Mouse (Mus musculus) ES-E14 (cell line): ENCODE measurements around the gene Smco2. TPM values are rescaled to one million over a fixed set of nuclear protein-coding genes. Genes with fewer than 3 reads are reported as not detected.
A peak's percentile ranks its signal among the peaks of the same experiment; 100 is the strongest.

ENCODE experiments used
- DNase-seq: peaks from one replicate; pipeline ENCODE4 v3.0.0-alpha.2; 2013; ENCODE audit warnings: low read depth, low spot score
- H3K27ac ChIP-seq: 2 replicates; pipeline ENCODE4 v1.5.1; 2012; ENCODE audit warnings: low read depth, mild to moderate bottlenecking, low read length, moderate library complexity, mixed read lengths; ENCODE audit not compliant: poor library complexity, insufficient read depth, severe bottlenecking
- H3K36me3 ChIP-seq: 2 replicates; pipeline ENCODE4 v1.6.1; 2012; ENCODE audit warnings: mild to moderate bottlenecking, low read length, moderate library complexity, mixed read lengths; ENCODE audit not compliant: control insufficient read depth, poor library complexity, insufficient read depth, severe bottlenecking
- H3K4me1 ChIP-seq, 2 experiments: fragments of 150-350 bp in 1 of 2; sonication (generic) in 1 of 2; 2 replicates each; pipeline ENCODE4 v1.6.1; 2012; ENCODE audit warnings: low read length in 2 of 2, mild to moderate bottlenecking in 1 of 2, mixed read lengths in 1 of 2; ENCODE audit not compliant: control insufficient read depth in 2 of 2, insufficient read depth in 2 of 2, poor library complexity in 1 of 2
- H3K4me3 ChIP-seq, 2 experiments: fragments of 150-350 bp in 1 of 2; sonication (generic) in 1 of 2; 2 replicates each; pipeline ENCODE4 v1.5.1; 2012; ENCODE audit warnings: low read length in 2 of 2, low read depth in 1 of 2, mild to moderate bottlenecking in 1 of 2, mixed read lengths in 1 of 2; ENCODE audit not compliant: insufficient read depth in 1 of 2, poor library complexity in 1 of 2, severe bottlenecking in 1 of 2
- H3K9ac ChIP-seq: 2 replicates; pipeline ENCODE4 v1.6.1; 2012; ENCODE audit warnings: low read depth, mild to moderate bottlenecking, low read length, mixed read lengths; ENCODE audit not compliant: poor library complexity, insufficient read depth, severe bottlenecking
- H3K9me3 ChIP-seq: fragments of 150-350 bp; sonication (generic); 2 replicates; pipeline ENCODE4 v1.6.1; 2012; ENCODE audit warnings: low read depth, mild to moderate bottlenecking, low read length; ENCODE audit not compliant: control insufficient read depth, insufficient read depth
- CHD2 ChIP-seq: IDR thresholded peaks from 2 replicates; pipeline ENCODE4 v1.6.1; 2014; ENCODE audit warnings: mild to moderate bottlenecking, low read depth, low read length, inconsistent platforms
- HCFC1 ChIP-seq: IDR thresholded peaks from 2 replicates; pipeline ENCODE4 v1.6.1; 2012; ENCODE audit warnings: low read length, inconsistent platforms, borderline replicate concordance; ENCODE audit not compliant: insufficient read depth
- MAFK ChIP-seq: IDR thresholded peaks from 2 replicates; pipeline ENCODE4 v1.6.1; 2014; ENCODE audit warnings: mild to moderate bottlenecking, low read depth, low read length, inconsistent platforms; ENCODE audit not compliant: insufficient read depth
- ZC3H11A ChIP-seq: IDR thresholded peaks from 2 replicates; pipeline ENCODE4 v1.6.1; 2012; ENCODE audit warnings: low read depth, mild to moderate bottlenecking, inconsistent platforms, low read length, borderline replicate concordance
- ZNF384 ChIP-seq: IDR thresholded peaks from 2 replicates; pipeline ENCODE4 v1.6.1; 2012; ENCODE audit warnings: low read depth, low read length, inconsistent platforms
- in situ Hi-C, 2 experiments: fragments of 600-800 bp; cut with MboI; formaldehyde crosslinking; loops; one replicate each; pipeline ENCODE4 v1.15.1; 2025; ENCODE audit warnings: low sequenced_read_pairs in 2 of 2, inconsistent platforms in 1 of 2; ENCODE audit not compliant: unreplicated experiment in 2 of 2
- total RNA-seq: library from RNA; depleted of rRNA; stranded (reverse); fragments of 300-350 nt; gene quantifications from 2 replicates; pipeline ENCODE4 v1.2.3, GENCODE M21; 2012

Gene Smco2
- total RNA-seq, 1 experiment: not detected

DNA sequence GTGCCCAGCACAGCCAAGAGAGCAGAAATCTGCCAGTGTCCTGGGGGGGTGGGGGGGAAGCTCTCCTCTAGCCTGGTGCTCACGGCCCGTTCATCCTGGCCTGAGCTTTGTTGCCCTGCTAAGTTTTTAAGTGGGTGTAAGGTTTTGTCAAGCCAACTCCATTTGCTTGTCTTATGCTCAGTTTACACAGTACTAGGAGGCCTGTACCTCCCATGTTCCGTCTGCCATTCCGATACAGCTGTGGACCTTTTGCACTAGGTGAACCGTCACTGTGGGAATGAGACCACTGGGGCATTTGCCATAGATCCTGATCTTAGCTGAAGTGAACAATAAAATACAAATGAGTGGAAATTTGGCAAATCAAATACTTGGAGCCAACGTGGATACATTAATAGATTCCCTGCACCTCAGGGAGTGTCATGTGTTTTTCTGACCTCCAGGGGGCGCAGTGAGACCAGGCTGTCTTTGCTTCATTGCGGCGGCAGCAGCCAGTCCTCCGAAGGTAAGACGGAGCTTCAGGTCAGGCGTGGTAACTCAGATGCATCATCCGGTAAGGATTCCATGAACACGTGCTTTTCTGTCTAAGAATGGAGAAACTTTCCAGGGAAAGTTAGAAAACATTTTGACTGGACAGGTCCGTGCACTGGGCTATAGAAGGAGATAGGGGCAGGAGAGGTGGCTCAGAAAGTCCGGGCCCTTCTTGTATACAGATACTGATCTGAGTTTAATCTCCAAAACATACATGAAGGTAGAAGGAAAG is 25.0 kb upstream of the Smco2 start:
- Histone ChIP-seq H3K9me3 (no peaks in the 10 kb centered on the region), H3K4me1 (no peaks in the 10 kb centered on the region), H3K27ac (no peak overlapping the region), H3K36me3 (no peaks in the 10 kb centered on the region), H3K4me3 (no peak overlapping the region), H3K9ac (no peak overlapping the region)
- peak; percentile 39 for DNase-seq
- in situ Hi-C loops: no loop called here
- TF ChIP-seq CHD2 (no peak), ZC3H11A (peak; percentile 33; the same call in 1 of the 2 replicates), HCFC1 (no peak)

DNA sequence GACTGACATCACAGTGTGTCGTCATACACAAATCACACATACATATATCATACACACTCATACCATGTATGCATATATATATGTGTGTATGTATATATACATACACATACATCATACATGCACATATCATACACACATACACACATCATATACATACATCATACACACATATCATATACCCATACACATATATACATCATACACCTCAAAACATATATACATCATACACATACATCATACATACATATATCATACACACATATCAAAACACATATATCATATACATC is 24.5 kb upstream of the Smco2 start:
- Histone ChIP-seq H3K27ac (no peak overlapping the region), H3K4me3 (no peak overlapping the region), H3K9ac (no peak overlapping the region), H3K9me3 (no peaks in the 10 kb centered on the region), H3K36me3 (no peaks in the 10 kb centered on the region), H3K4me1 (no peaks in the 10 kb centered on the region)
- DNase-seq: no peak
- in situ Hi-C loops: no loop called here
- no peak for TF ChIP-seq ZNF384
- no peak for TF ChIP-seq CHD2
- no peak for TF ChIP-seq HCFC1
- TF ChIP-seq MAFK: no peak
- TF ChIP-seq ZC3H11A: no peak

DNA sequence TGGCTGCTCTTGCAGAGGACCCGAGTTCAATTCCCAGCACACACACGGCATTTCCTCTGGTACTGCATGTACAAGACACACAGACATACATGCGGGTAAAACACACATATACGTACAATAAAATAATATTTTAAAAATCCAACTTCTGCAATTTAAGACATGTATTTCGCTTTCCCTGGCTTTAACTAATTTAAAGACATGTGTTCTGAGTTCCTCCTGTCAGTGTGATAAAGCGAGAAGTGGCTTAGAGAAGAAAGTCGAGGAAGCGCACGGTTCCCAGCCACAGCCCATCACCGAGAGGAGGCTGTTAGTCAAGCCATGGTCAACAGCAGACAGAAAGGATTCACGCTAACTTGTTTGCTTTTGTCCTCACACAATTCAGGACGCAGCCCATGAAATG is 18.6 kb upstream of the Smco2 start:
- Histone ChIP-seq H3K4me1 (no peaks in the 10 kb centered on the region), H3K4me3 (no peak overlapping the region), H3K27ac (no peak overlapping the region), H3K9ac (no peak overlapping the region), H3K36me3 (no peaks in the 10 kb centered on the region), H3K9me3 (no peaks in the 10 kb centered on the region)
- in situ Hi-C loops: no loop called here
- no peak for DNase-seq
- no peak for TF ChIP-seq CHD2
- no peak for TF ChIP-seq HCFC1
- TF ChIP-seq ZNF384: no peak
- TF ChIP-seq ZC3H11A: no peak
- no peak for TF ChIP-seq MAFK

DNA sequence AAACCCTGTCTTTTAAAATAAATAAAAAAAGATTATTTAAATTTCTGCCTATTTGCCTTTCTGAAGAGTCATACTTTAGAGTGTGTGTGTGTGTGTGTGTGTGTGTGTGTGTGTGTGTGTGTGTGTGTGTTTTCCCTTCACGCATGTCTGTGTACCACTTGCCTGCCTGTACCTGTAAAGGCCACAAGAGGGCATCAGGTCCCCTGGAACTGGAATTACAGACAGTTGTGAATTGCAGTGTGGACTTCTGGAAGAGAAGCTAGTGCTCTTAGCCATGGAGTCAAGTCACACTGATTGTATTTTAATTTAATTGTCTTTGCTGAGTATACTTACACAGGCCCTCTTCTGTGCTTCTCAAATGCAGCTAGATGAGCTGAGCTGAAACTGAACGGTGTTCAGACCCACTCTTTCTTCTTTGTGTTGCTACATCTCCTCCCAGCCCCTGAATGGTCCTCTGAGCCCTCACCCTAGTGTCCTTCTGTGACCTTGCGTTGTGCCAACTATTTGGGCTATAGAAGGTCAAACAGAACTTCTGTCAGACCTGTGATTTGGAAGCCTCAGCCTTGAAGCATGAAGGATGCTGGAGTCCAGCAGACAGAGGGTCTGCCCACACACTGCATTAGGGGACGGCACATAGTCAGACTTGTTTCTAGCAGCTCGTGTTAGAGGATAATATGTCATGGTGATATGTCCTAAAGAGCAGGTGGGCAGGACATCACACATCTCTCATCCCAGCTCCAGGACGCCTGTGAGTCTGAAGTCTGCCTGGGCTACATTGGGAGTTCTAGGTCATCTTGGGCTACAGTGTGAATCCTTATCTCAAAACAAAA is 16.2 kb upstream of the Smco2 start:
- in situ Hi-C loops: no loop called here
- no peaks in the 10 kb centered on the region for H3K36me3 ChIP-seq
- peak; percentile 70 for TF ChIP-seq ZC3H11A
- TF ChIP-seq MAFK: no peak

DNA sequence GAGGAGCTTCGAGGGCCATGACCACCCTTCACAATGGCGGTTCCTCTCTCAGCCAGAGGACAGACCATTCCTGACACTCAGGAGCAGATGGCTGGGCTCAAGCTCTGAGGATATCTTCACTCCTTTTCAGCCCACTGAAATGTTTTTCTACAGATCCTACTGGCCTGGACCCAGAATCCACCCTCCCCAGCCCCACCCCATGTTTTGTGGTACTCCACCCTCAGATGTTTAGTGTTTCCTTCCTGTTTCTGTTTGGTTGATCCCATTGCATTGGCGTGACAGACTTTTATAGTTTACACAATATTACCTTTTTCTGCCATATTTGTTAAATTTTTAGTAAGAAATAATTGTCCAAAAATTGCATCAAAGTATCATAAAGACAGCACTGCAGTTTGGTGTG is 15.6 kb upstream of the Smco2 start:
- Histone ChIP-seq H3K4me3 (no peak overlapping the region), H3K27ac (no peak overlapping the region), H3K9me3 (no peaks in the 10 kb centered on the region), H3K36me3 (no peaks in the 10 kb centered on the region), H3K4me1 (no peaks in the 10 kb centered on the region), H3K9ac (no peak overlapping the region)
- no peak for DNase-seq
- TF ChIP-seq ZNF384 (no peak), HCFC1 (no peak), ZC3H11A (no peak), CHD2 (no peak), MAFK (no peak)
- in situ Hi-C loops: no loop called here

More for the DNA sequence above, 16.2 kb upstream of the Smco2 start:
- DNase-seq: peak; percentile 20
- Histone ChIP-seq H3K4me3 (no peak overlapping the region), H3K9me3 (no peaks in the 10 kb centered on the region), H3K27ac (no peak overlapping the region), H3K4me1 (no peaks in the 10 kb centered on the region), H3K9ac (no peak overlapping the region)
